Mouse (Mus musculus) erythroblast, embryonic 14.5 days (primary cell): Measurements from ENCODE around the gene Ninj2. TPM values are rescaled to one million over a fixed set of nuclear protein-coding genes. Genes with fewer than 3 reads are reported as not detected.

Source experiments
- H3K27me3 ChIP-seq: 2 replicates; pipeline ENCODE4 v1.6.1; 2012; ENCODE audit warnings: inconsistent platforms; ENCODE audit not compliant: control insufficient read depth
- H3K36me3 ChIP-seq: 2 replicates; pipeline ENCODE4 v1.6.1; 2012; ENCODE audit warnings: mild to moderate bottlenecking, inconsistent platforms; ENCODE audit not compliant: control insufficient read depth
- H3K4me1 ChIP-seq: 2 replicates; pipeline ENCODE4 v1.6.1; 2012; ENCODE audit warnings: inconsistent platforms; ENCODE audit not compliant: control insufficient read depth
- H3K4me3 ChIP-seq: replicated peaks from 2 replicates; pipeline ENCODE3; 2012; ENCODE audit warnings: moderate library complexity, mild to moderate bottlenecking, inconsistent platforms
- H3K9me3 ChIP-seq: 2 replicates; pipeline ENCODE4 v1.6.1; 2012; ENCODE audit warnings: low read length, inconsistent platforms, mixed read lengths; ENCODE audit not compliant: control insufficient read depth
- GATA1 ChIP-seq: IDR thresholded peaks from 2 replicates; pipeline ENCODE4 v1.6.1; 2012; ENCODE audit warnings: low read length, inconsistent platforms, mixed read lengths
- TAL1 ChIP-seq: IDR thresholded peaks from 3 replicates; pipeline ENCODE4 v1.6.1; 2012; ENCODE audit warnings: low read length, inconsistent platforms, mixed read lengths
- polyA plus RNA-seq: library from polyadenylated mRNA; stranded (reverse); fragments of >175 nt; gene quantifications from 2 replicates; pipeline ENCODE4 v1.2.3, GENCODE M21; 2012

The Ninj2 gene
- polyA plus RNA-seq, 1 experiment, result not detected

DNA sequence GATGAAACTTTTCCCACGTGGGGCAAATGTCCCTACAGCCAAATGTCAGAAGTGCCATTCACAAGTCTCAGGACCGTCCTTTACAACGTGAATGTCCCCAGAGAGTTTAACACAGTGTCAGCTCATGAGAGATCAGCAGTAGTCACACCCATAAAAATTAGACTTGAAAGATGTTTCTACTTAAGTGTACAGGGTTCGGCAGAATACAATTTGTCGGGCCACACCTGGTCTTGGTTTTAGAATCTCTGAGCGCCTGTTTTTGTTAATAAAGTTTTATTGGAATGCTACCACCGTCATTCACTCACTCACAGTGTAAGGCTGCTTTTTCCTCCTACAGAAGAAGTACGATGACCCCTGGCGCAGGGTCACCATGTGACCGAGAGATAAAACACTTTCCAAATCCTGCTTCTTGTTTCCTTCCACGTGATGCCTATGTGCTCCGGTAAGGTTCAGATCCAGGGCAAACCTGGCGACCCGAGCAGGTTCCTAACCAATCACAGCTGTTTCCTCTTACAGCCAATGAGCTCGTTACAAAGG, 2.4 kb upstream of the Ninj2 start:
- no peaks in the 10 kb centered on the region for H3K36me3 ChIP-seq
- H3K27me3 ChIP-seq, result no peaks in the 10 kb centered on the region
- peaks cover 2% of the 10 kb centered on the region; the same call in 1 of the 2 replicates for H3K4me1 ChIP-seq
- no peaks in the 10 kb centered on the region for H3K9me3 ChIP-seq
- TF ChIP-seq GATA1 (no peak), TAL1 (no peak)
- H3K4me3 ChIP-seq, result no peak overlapping the region

DNA sequence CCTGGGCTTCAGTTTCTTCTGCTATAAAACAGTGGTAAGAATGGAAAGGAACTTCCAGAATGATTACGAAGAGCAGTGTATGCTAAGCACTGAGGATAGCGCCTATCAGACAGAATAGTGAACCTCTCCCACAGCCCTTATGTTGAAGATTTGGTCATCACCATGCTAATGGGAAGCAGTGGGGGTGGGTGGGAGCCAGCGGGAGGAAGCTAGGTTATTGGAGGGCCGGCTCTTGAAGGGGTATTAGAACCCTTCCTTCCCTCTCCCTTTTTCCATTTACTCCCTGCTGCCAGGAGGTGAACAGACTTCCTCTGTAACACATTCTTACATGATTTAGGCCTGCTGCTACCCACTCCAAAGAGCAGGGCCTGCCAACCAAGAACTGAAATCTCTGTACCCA, 1.2 kb upstream of the Ninj2 start:
- peaks cover 2% of the 10 kb centered on the region; the same call in 1 of the 2 replicates for H3K4me1 ChIP-seq
- no peak for TF ChIP-seq TAL1
- no peak for TF ChIP-seq GATA1
- H3K9me3 ChIP-seq, result no peaks in the 10 kb centered on the region

DNA sequence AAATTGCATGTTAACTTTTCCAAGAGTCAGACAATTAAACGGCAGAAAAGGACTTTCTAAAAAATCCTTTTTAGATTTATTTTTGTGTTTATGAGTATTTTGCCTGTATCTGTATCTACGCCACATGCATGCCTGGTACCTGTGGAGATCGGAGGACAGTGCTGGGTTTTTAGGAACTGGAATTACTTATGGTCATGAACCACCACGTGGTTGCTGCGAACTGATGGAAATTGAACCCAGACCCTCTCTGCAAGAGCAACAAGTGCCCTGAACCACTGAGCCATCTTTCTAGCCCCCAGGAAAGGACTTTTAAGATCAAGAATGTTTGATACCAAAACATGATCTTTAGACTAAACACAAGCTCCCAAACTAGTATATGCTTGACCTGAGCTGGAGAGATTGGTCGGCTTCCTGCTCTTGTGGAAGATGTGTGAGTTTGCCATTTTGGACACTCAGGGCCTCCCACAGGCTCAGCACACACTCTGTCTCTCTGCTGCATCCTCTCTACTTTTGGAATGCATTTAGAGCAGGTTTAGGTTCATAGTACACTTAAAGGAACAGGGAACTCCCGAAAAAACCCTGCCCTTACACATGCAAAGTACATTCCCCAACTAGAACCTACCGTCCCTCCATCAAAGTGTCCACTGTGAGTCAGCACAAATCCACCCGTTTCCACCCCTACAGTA, 1.1 kb downstream of the Ninj2 start:
- no peaks in the 10 kb centered on the region for H3K36me3 ChIP-seq
- H3K9me3 ChIP-seq, result no peaks in the 10 kb centered on the region
- no peak for TF ChIP-seq GATA1
- no peak for TF ChIP-seq TAL1

More for the DNA sequence above, 1.2 kb upstream of the Ninj2 start:
- Histone ChIP-seq H3K4me3 (no peak overlapping the region), H3K27me3 (no peaks in the 10 kb centered on the region), H3K36me3 (no peaks in the 10 kb centered on the region)

DNA sequence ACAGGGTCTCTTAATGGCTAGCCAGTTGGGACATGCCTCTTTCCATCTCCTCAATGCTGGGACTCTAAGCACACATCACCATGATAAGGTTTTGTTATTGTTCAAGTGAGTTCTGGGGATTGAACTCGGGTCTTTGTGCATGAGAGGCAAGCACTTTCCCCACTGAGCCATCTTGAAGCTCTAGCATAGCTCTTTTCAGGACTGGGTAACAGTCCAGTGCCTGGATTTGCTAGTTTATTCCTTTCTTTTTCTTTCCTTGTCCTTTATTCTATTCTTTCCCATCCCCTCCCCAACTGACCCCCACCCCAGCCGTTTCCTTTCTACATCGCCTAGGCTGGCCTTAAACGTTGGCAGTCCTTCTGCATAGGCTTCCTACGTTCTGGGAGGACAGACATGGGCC, 1.9 kb downstream of the Ninj2 start:
- Histone ChIP-seq H3K4me1 (no peaks in the 10 kb centered on the region; the same call in 1 of the 2 replicates), H3K4me3 (no peak overlapping the region), H3K9me3 (no peaks in the 10 kb centered on the region), H3K27me3 (no peaks in the 10 kb centered on the region), H3K36me3 (no peaks in the 10 kb centered on the region)
- no peak for TF ChIP-seq TAL1
- no peak for TF ChIP-seq GATA1

More for the DNA sequence above, 1.1 kb downstream of the Ninj2 start:
- Histone ChIP-seq H3K27me3 (no peaks in the 10 kb centered on the region), H3K4me3 (no peak overlapping the region), H3K4me1 (peaks cover 2% of the 10 kb centered on the region; the same call in 1 of the 2 replicates)

DNA sequence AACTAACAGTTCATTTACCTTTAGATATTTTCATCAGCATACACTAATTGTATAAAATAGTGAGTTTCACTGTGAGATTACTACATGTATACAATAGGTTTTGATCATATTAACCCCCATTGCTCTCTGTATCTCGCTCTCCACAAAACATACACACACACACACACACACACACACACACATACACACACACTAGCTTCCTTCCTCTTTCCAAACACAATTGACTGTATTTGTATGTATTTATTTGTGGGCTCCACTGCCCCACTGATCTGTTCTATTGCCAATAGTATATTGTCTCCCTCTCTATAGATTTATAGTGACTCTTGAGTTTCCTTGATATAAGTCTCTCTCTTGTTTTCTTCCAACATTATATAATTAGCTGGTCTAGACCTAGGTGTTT, 2.4 kb downstream of the Ninj2 start:
- Histone ChIP-seq H3K4me1 (no peaks in the 10 kb centered on the region; the same call in 1 of the 2 replicates), H3K9me3 (no peaks in the 10 kb centered on the region), H3K36me3 (no peaks in the 10 kb centered on the region), H3K4me3 (no peak overlapping the region), H3K27me3 (no peaks in the 10 kb centered on the region)
- no peak for TF ChIP-seq GATA1
- TF ChIP-seq TAL1, result no peak

DNA sequence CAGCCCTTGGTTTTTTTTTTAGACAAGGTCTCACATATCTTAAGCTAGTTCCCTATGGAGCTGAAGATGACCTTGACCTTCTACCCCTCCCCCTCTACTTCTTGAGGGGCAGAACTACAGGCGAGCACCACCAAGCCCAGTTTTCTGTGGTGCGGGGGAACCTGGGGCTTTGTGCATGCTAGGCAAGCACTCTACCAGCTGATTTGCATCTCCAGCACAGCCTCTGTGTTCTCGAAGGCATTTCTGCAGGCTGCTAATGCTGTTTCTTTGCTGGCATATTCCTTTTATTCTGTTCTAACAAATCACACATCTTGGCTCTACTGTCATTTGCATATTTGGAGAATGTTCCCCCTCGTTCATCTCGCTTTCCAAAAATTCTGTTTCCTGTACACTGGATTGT, 6.2 kb downstream of the Ninj2 start:
- TF ChIP-seq TAL1 (no peak), GATA1 (no peak)
- Histone ChIP-seq H3K4me1 (peaks cover 5% of the 10 kb centered on the region), H3K36me3 (no peaks in the 10 kb centered on the region), H3K27me3 (no peaks in the 10 kb centered on the region), H3K4me3 (no peak overlapping the region), H3K9me3 (no peaks in the 10 kb centered on the region)

DNA sequence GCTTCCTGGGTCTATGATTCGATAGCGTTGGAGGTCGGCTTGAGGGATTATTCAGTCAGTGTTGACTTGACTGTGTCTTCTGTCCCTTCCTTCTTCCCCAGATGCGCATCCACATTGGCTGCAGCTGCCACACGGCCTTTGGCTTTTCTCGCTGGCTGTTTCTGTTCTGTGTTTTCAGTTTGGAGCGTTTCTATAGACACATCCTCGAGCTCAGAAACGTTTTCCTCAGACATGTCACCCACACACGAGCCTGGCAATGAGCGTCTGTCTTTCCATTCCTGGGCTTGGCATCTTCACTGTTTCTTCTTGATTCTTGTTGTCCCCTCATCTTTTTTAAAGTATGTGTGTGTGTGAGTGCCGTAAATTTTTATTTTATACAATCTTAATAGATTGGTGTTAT, 8.1 kb downstream of the Ninj2 start:
- no peaks in the 10 kb centered on the region for H3K27me3 ChIP-seq
- TF ChIP-seq TAL1 (no peak), GATA1 (no peak)
- no peaks in the 10 kb centered on the region for H3K9me3 ChIP-seq
- H3K36me3 ChIP-seq, result no peaks in the 10 kb centered on the region
- H3K4me3 ChIP-seq, result no peak overlapping the region
- H3K4me1 ChIP-seq, result peaks cover 5% of the 10 kb centered on the region

DNA sequence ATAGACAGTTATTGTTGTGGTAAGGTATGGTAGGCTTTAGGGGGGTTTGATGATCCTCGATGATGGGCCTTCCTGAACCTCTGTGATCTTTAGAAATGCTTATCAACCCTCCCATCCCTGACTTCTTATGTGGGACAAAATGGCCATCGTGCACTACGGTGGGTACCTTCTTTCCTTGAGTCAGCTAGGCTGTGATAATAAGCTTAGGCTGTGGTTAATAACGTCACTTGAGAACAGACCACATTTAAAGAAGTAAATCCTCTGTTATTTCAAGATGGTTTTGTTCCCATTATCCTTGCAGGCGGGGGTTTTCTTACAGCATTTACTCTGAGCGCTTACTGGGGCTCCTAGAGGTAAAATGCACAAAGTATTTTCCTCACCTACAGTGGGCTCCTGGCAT, 8.8 kb downstream of the Ninj2 start:
- H3K4me1 ChIP-seq, result peaks cover 5% of the 10 kb centered on the region
- no peaks in the 10 kb centered on the region for H3K9me3 ChIP-seq
- TF ChIP-seq TAL1 (no peak), GATA1 (no peak)
- no peaks in the 10 kb centered on the region for H3K27me3 ChIP-seq
- no peak overlapping the region for H3K4me3 ChIP-seq
- H3K36me3 ChIP-seq, result no peaks in the 10 kb centered on the region

DNA sequence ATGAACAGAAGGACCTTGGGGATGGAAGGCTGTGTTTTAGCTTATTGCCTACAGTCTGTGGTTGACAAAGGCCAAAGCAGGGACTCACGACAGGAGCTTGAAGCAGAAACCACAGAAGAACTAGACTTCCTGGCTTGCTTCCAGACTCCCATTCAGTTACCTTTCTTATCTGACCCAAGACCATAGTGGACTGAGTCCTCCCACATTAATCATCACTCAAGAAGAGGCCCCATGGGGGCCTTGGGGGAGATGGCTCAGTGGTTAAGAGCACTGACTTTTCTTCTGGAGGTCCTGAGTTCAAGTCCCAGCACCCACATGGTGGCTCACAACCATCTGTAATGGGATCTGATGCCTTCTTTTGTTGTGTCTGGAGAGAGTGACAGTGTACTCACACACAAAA, 10.0 kb downstream of the Ninj2 start:
- H3K9me3 ChIP-seq, result no peaks in the 10 kb centered on the region
- no peak overlapping the region for H3K4me3 ChIP-seq
- no peaks in the 10 kb centered on the region for H3K36me3 ChIP-seq
- H3K27me3 ChIP-seq, result no peaks in the 10 kb centered on the region
- H3K4me1 ChIP-seq, result peaks cover 5% of the 10 kb centered on the region
- TF ChIP-seq GATA1 (no peak), TAL1 (no peak)
